Mouse (Mus musculus): ENCODE data around the gene Btbd1. TPM values are rescaled to one million over a fixed set of nuclear protein-coding genes. Genes with fewer than 3 reads are reported as not detected.

Btbd1 gene
- polyA plus RNA-seq, 1 experiment from 2014 or later: 42.7 TPM

GRCm38 (mm10) chr7:81788536-81788935 lies 40.7 kb downstream of the Btbd1 start:
- ATAC-seq: no peak
- WGBS: 1% methylated on average over 5 of the region's 5 CpGs
- Histone ChIP-seq H3K36me3 (ENCODE audit: control insufficient read depth, insufficient read depth) (peaks cover 9% of the 10 kb centered on the region), H3K9ac (ENCODE audit: low read depth, low read length) (peak overlapping the region; percentile 57), H3K27ac (ENCODE audit: low read depth, low read length) (peak overlapping the region; percentile 95), H3K4me2 (replicated peaks; ENCODE audit: low read depth) (peak overlapping the region; percentile 90), H3K4me1 (replicated peaks; ENCODE audit: control insufficient read depth, insufficient read depth, low read length) (no peaks in the 10 kb centered on the region; the same call in 1 of the 2 replicates), H3K4me3 (ENCODE audit: low read depth, low read length) (peak overlapping the region; percentile 59), H3K9me3 (ENCODE audit: control insufficient read depth) (no peaks in the 10 kb centered on the region), H3K27me3 (replicated peaks; ENCODE audit: control insufficient read depth, insufficient read depth, low read length) (no peaks in the 10 kb centered on the region)
- no peak for TF ChIP-seq CTCF (IDR thresholded peaks at IDR 0.05; ENCODE audit: low read depth)

- peaks cover 28% of the 10 kb centered on the region for H3K36me3 ChIP-seq (ENCODE audit: control insufficient read depth, insufficient read depth)
Observed at GRCm38 (mm10) chr7:81777667-81778218, 51.5 kb downstream of the Btbd1 start.

GRCm38 (mm10) chr7:81775325-81775724 lies 53.9 kb downstream of the Btbd1 start:
- Histone ChIP-seq H3K27ac (ENCODE audit: low read depth, low read length) (no peak overlapping the region), H3K4me2 (replicated peaks; ENCODE audit: low read depth) (no peak overlapping the region), H3K9me3 (ENCODE audit: control insufficient read depth) (no peaks in the 10 kb centered on the region), H3K36me3 (ENCODE audit: control insufficient read depth, insufficient read depth) (peaks cover 13% of the 10 kb centered on the region), H3K4me1 (replicated peaks; ENCODE audit: control insufficient read depth, insufficient read depth, low read length) (no peaks in the 10 kb centered on the region; the same call in 1 of the 2 replicates), H3K4me3 (ENCODE audit: low read depth, low read length) (no peak overlapping the region), H3K9ac (ENCODE audit: low read depth, low read length) (no peak overlapping the region), H3K27me3 (replicated peaks; ENCODE audit: control insufficient read depth, insufficient read depth, low read length) (no peaks in the 10 kb centered on the region)
- WGBS: 81% methylated on average over 5 of the region's 5 CpGs
- no peak for ATAC-seq
- TF ChIP-seq CTCF (IDR thresholded peaks at IDR 0.05; ENCODE audit: low read depth): no peak

More at GRCm38 (mm10) chr7:81777667-81778218, 51.5 kb downstream of the Btbd1 start:
- H3K9ac ChIP-seq (ENCODE audit: low read depth, low read length): no peak overlapping the region
- peak; percentile 74 for TF ChIP-seq CTCF (IDR thresholded peaks at IDR 0.05; ENCODE audit: low read depth)
- 0 out of 2 replicates have a peak, but pooled peaks cover 3% of the 10 kb centered on the region for H3K9me3 ChIP-seq (ENCODE audit: control insufficient read depth)
- no peak overlapping the region for H3K4me3 ChIP-seq (ENCODE audit: low read depth, low read length)
- no peak overlapping the region for H3K4me2 ChIP-seq (replicated peaks; ENCODE audit: low read depth)
- H3K27me3 ChIP-seq (replicated peaks; ENCODE audit: control insufficient read depth, insufficient read depth, low read length): no peaks in the 10 kb centered on the region
- no peaks in the 10 kb centered on the region for H3K4me1 ChIP-seq (replicated peaks; ENCODE audit: control insufficient read depth, insufficient read depth, low read length)
- H3K27ac ChIP-seq (ENCODE audit: low read depth, low read length): no peak overlapping the region
- no peak for ATAC-seq
- 70% methylated on average over 10 of the region's 10 CpGs for WGBS

- no peaks in the 10 kb centered on the region; the same call in 1 of the 2 replicates for H3K4me1 ChIP-seq (replicated peaks; ENCODE audit: control insufficient read depth, insufficient read depth, low read length)
- 53% methylated on average over 10 of the region's 10 CpGs for WGBS
- H3K36me3 ChIP-seq (ENCODE audit: control insufficient read depth, insufficient read depth): no peaks in the 10 kb centered on the region
- no peaks in the 10 kb centered on the region for H3K27me3 ChIP-seq (replicated peaks; ENCODE audit: control insufficient read depth, insufficient read depth, low read length)
- H3K4me3 ChIP-seq (ENCODE audit: low read depth, low read length): no peak overlapping the region
- H3K9me3 ChIP-seq (ENCODE audit: control insufficient read depth): no peaks in the 10 kb centered on the region
- H3K27ac ChIP-seq (ENCODE audit: low read depth, low read length): no peak overlapping the region
- no peak overlapping the region for H3K9ac ChIP-seq (ENCODE audit: low read depth, low read length)
- no peak for TF ChIP-seq CTCF (IDR thresholded peaks at IDR 0.05; ENCODE audit: low read depth)
- no peak overlapping the region for H3K4me2 ChIP-seq (replicated peaks; ENCODE audit: low read depth)
- peak; percentile 57 for ATAC-seq
Observed at GRCm38 (mm10) chr7:81772786-81773539, 56.3 kb downstream of the Btbd1 start.

GRCm38 (mm10) chr7:81763110-81763845 lies 66.0 kb downstream of the Btbd1 start:
- Histone ChIP-seq H3K4me3 (ENCODE audit: low read depth, low read length) (peak overlapping the region; percentile 96), H3K36me3 (ENCODE audit: control insufficient read depth, insufficient read depth) (no peaks in the 10 kb centered on the region), H3K9me3 (ENCODE audit: control insufficient read depth) (no peaks in the 10 kb centered on the region), H3K9ac (ENCODE audit: low read depth, low read length) (peak overlapping the region; percentile 86), H3K27ac (ENCODE audit: low read depth, low read length) (peak overlapping the region; percentile 86), H3K4me2 (replicated peaks; ENCODE audit: low read depth) (peak overlapping the region; percentile 92), H3K4me1 (replicated peaks; ENCODE audit: control insufficient read depth, insufficient read depth, low read length) (no peaks in the 10 kb centered on the region; the same call in 1 of the 2 replicates), H3K27me3 (replicated peaks; ENCODE audit: control insufficient read depth, insufficient read depth, low read length) (no peaks in the 10 kb centered on the region)
- 2% methylated on average over 60 of the region's 60 CpGs for WGBS
- peak; percentile 65 for TF ChIP-seq CTCF (IDR thresholded peaks at IDR 0.05; ENCODE audit: low read depth)
- ATAC-seq: peak; percentile 70
